Mouse (Mus musculus) liver, embryonic 12.5 days (tissue): ENCODE data around the gene Rbm5. TPM values are rescaled to one million over a fixed set of nuclear protein-coding genes. Genes with fewer than 3 reads are reported as not detected.

Experiments
- ATAC-seq: fragments of 200-750 bp; cut with Nextera tagmentation; 2 replicates; pipeline ENCODE4 v1.8.0; 2017; ENCODE audit warnings: moderate number of reproducible peaks, mild to moderate bottlenecking, moderate library complexity
- H3K27ac ChIP-seq: fragments of 300-500 bp; sonication (generic); 2 replicates; pipeline ENCODE4 v1.5.1; 2016; ENCODE audit warnings: mild to moderate bottlenecking
- H3K27me3 ChIP-seq: fragments of 300-500 bp; sonication (generic); replicated peaks from 2 replicates; pipeline ENCODE4 v1.6.1; 2016; ENCODE audit warnings: mild to moderate bottlenecking, moderate library complexity
- H3K36me3 ChIP-seq: fragments of 300-500 bp; sonication (generic); 2 replicates; pipeline ENCODE4 v1.6.1; 2016; ENCODE audit warnings: mild to moderate bottlenecking, moderate library complexity
- H3K4me1 ChIP-seq: fragments of 300-500 bp; sonication (generic); 2 replicates; pipeline ENCODE4 v1.6.1; 2016
- H3K4me2 ChIP-seq: fragments of 300-500 bp; sonication (generic); 2 replicates; pipeline ENCODE4 v1.6.1; 2016; ENCODE audit warnings: mild to moderate bottlenecking, moderate library complexity
- H3K4me3 ChIP-seq: fragments of 300-500 bp; sonication (generic); 2 replicates; pipeline ENCODE4 v1.5.1; 2016; ENCODE audit warnings: mild to moderate bottlenecking, moderate library complexity
- H3K9ac ChIP-seq: fragments of 300-500 bp; sonication (generic); 2 replicates; pipeline ENCODE4 v1.6.1; 2016; ENCODE audit warnings: mild to moderate bottlenecking, moderate library complexity
- H3K9me3 ChIP-seq: fragments of 300-500 bp; sonication (generic); replicated peaks from 2 replicates; pipeline ENCODE4 v1.6.1; 2016; ENCODE audit warnings: mild to moderate bottlenecking, moderate library complexity
- WGBS: fragments of 180-500 bp; shearing (Covaris S2); methylation state at CpG from one replicate; pipeline ENCODE4 v1.1.7; 2016; ENCODE audit not compliant: insufficient replicate concordance; 5-methylcytosine and 5-hydroxymethylcytosine counted together
- polyA plus RNA-seq: library from polyadenylated mRNA; unstranded; fragments of >200 nt; fragmentation: Nextera tagmentation; extraction: Ambion mirVana; gene quantifications from 2 replicates; pipeline ENCODE4 v1.2.1, GENCODE M21; 2016

The Rbm5 gene
- polyA plus RNA-seq, 1 experiment from 2014 or later = 88.6 TPM

DNA sequence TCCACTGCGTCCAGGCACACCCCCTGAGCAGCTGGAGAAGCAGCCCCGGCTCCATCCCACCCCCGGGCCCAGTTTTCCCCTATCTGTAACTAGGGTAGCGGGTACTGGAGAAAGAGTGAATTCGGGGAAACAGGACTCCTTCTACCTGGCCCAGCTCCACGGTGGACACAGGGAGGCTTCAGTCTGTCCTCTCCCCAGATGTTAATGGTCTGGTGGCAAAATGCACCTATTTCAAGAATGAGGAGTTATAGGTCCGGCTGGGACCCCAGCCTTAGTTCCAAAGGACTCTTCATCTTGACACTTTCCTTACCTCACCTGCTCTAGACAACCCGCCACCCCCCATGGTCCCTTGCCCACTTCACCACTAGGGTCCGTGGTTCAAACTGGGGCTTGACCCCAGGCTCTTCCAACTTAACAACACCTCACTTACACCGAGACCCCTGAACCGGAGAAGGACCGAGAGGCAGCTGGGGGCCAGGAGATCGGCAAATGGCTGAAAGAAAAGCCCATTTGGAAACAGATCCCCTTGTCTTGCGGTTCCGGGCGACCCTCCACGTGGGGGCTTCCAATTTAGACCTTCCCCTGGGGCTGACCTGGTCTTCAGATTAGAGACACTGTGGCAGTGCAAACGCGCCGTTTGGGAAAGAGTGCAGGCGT, 62.2 kb downstream of the Rbm5 start:
- H3K9me3 ChIP-seq = no peaks in the 10 kb centered on the region
- peak overlapping the region; percentile 84 for H3K4me2 ChIP-seq
- no peak overlapping the region for H3K27ac ChIP-seq
- H3K36me3 ChIP-seq = no peaks in the 10 kb centered on the region
- ATAC-seq = no peak
- peaks cover 97% of the 10 kb centered on the region for H3K27me3 ChIP-seq
- peak overlapping the region; percentile 60 for H3K4me3 ChIP-seq
- 5% methylated on average over 21 of the region's 21 CpGs for WGBS
- H3K9ac ChIP-seq = no peak overlapping the region
- H3K4me1 ChIP-seq = peaks cover 49% of the 10 kb centered on the region

DNA sequence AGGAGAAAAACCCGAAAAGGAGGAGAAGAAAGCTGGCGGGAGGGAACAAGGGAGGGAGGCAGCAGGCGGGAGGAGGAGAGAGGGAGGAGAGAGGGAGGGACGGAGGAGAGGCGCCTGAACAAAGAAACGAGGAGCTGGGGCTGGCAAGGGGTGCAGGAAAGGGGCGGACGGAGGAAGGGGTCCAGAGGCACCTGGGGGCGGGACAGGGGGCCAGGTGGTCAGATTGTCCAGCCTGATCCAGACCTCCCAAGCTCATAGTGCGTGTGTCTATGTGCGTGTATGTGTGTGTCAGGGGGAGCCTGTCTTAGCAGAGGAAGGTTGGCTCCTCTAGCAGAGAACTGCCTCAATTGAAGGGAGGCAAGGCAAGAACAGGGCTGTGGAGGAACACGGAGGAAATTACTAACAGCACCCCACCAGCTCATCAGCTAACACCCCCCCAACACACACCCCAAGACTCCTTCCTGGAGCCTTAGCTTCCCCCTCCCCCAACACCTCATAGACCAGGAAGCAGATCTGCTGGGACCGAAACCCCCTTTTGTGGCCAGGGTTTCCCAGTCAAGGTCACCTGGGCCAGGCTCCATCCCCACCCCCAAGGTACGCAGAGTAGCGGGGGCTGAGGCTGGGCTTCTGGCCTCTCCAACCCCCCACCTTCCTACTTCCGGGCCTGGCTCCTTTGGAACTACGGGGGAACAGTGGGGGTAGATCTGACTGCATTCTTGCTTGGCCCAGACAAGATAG, 62.9 kb downstream of the Rbm5 start:
- Histone ChIP-seq H3K27ac (peak overlapping the region; percentile 45), H3K4me1 (peaks cover 48% of the 10 kb centered on the region), H3K4me3 (peak overlapping the region; percentile 60), H3K9ac (no peak overlapping the region), H3K9me3 (no peaks in the 10 kb centered on the region), H3K36me3 (no peaks in the 10 kb centered on the region), H3K4me2 (peak overlapping the region; percentile 84), H3K27me3 (peaks cover 97% of the 10 kb centered on the region)
- WGBS = 8% methylated on average over 17 of the region's 17 CpGs
- no peak for ATAC-seq

DNA sequence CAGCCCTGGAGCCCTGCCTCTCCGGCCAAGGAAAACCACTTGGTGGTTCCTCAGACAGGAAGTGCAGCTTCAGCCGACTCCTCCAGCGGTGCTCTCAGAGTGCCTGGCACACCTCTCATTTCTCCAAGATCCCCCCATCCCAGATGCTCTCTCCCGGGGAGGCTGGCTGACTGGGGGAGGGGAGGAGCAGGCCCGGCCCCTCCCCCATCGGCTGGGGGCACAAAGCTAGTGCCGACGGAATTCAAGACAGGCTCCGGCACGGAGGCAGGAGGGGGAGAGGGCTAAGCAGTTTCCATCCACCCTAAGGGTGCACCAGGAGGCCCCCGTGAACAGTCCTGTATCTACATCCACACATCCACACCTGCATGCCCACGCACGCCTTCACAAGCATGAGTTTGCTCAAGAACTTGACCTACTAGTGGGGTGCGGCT, 64.0 kb downstream of the Rbm5 start:
- H3K36me3 ChIP-seq = no peaks in the 10 kb centered on the region
- H3K9me3 ChIP-seq = no peaks in the 10 kb centered on the region
- no peak overlapping the region for H3K9ac ChIP-seq
- WGBS = 4% methylated on average over 14 of the region's 14 CpGs
- peaks cover 52% of the 10 kb centered on the region for H3K4me1 ChIP-seq
- ATAC-seq = no peak
- no peak overlapping the region for H3K27ac ChIP-seq
- H3K4me2 ChIP-seq = peak overlapping the region; percentile 84
- H3K4me3 ChIP-seq = peak overlapping the region; percentile 12; the same call in 1 of the 2 replicates
- H3K27me3 ChIP-seq = peaks cover 98% of the 10 kb centered on the region

DNA sequence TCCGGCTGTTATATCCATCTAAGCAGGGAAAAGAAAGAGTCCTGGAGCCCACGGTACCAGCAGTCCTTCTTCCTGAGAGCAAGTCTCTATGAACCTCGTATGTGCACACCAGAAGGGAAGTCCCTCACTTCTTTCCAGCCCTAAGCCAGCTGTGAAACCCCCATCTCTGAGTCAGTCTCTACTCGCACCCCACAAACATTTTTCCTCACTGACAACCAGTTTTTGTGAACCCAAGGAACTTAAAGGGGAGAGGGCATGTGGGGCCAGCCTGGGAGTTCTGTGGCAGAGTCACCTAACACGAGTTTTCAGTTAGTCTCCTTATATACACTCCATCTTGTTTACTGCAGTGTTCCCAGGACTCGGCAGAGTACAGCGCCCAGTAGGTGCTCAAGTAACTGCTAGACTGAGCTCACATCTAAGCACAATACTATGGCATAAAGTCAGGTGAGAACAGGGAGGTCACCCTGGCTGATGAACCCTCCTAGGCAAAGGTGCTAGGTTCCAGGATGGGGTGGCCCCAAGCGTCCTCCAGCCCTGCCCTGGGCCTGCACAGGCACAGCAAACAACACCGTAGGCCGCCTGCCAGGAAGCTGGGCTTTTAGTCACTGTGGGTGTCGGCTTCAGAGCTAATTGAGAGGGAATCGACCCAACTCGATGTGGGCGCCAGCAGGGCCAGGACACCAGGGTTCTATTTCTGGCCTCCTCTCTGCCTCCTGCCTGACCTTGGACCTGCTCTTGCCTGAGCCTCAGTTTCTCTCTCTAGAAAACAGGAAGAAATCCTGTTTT, 67.3 kb downstream of the Rbm5 start:
- H3K9me3 ChIP-seq = no peaks in the 10 kb centered on the region
- no peak overlapping the region for H3K27ac ChIP-seq
- H3K4me2 ChIP-seq = no peak overlapping the region
- H3K27me3 ChIP-seq = peaks cover 93% of the 10 kb centered on the region
- no peak for ATAC-seq
- H3K4me1 ChIP-seq = peaks cover 42% of the 10 kb centered on the region
- no peaks in the 10 kb centered on the region for H3K36me3 ChIP-seq
- H3K4me3 ChIP-seq = no peak overlapping the region
- no peak overlapping the region for H3K9ac ChIP-seq
- WGBS = 54% methylated on average over 14 of the region's 14 CpGs

DNA sequence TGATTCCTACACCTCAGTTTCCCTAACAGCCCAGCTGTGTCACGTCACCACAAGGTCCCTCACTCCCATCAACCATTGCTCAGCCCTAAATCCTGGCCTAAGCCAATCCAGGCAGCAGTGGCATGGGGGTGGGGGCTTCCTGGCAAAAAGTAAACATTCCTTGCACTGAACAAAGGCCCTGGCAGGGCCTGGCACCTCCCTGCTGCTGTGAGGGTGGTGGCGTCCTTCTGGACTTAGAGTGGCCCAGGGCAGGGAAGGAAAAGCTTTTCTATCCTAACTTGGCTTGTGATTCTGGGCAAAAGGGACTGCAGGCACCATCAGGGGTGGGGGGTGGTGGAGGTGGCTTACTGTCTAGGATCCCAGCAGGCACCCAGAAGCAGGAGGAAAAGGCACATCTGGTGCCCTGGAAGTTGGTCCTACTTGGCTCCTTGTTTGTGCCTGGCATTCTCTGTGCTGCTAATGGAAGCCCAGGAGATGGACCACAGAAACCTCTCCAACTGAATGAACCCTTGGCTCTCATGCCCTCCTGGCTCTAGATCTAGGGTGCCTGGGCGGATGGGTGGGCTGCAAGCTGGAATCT, 68.1 kb downstream of the Rbm5 start:
- Histone ChIP-seq H3K27me3 (peaks cover 91% of the 10 kb centered on the region), H3K27ac (no peak overlapping the region), H3K36me3 (no peaks in the 10 kb centered on the region), H3K4me2 (no peak overlapping the region), H3K9ac (no peak overlapping the region), H3K4me3 (no peak overlapping the region), H3K9me3 (no peaks in the 10 kb centered on the region), H3K4me1 (peaks cover 41% of the 10 kb centered on the region)
- ATAC-seq = no peak
- 66% methylated on average over 3 of the region's 3 CpGs for WGBS

DNA sequence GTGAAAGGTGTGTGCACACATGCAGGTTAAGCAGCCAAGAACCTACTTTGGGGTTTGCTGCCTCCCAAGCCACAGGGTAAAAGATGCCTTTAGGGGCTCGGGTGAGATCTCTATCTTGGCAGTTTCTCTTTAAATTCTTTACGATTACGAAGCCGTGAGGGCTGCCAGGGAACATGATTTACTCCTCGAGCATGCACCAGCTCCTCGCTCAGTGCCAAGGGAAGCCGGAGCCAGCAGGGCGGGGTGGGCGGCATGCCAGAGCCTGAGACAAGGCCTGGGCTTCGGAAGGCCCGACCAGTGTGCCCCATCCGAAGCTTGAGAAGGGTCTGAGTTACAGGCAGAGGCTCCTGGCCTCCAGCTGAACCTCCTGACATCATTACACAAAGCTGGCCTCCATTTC, 69.2 kb downstream of the Rbm5 start:
- H3K4me1 ChIP-seq = peaks cover 40% of the 10 kb centered on the region
- no peak overlapping the region for H3K27ac ChIP-seq
- no peak for ATAC-seq
- H3K9me3 ChIP-seq = no peaks in the 10 kb centered on the region
- no peak overlapping the region for H3K4me2 ChIP-seq
- no peak overlapping the region for H3K4me3 ChIP-seq
- peaks cover 85% of the 10 kb centered on the region for H3K27me3 ChIP-seq
- no peak overlapping the region for H3K9ac ChIP-seq
- no peaks in the 10 kb centered on the region for H3K36me3 ChIP-seq
- 74% methylated on average over 12 of the region's 12 CpGs for WGBS

DNA sequence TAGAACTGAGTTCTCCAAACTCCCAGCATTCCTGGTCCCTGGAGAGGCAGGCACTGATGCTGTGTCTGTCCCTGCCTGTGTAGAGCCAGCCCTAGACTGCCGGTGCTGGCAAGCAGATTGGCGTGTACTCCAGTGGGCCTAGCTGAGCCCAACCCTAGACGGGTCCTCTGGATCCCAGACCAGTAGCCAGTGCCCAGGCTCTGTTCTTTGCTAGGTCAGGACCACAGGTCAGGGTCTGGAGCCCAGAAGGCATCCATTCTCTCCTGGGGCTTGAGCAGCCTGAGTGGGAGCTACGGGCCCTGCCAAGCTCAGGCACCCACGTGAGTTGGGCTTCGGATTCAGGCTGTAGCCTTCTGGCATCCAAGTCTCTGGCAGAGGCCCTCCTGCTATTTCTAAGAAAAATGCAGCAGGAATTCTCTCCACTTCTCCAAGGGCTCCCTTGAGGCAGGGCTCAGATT, 70.7 kb downstream of the Rbm5 start:
- 54% methylated on average over 6 of the region's 6 CpGs for WGBS
- Histone ChIP-seq H3K4me1 (peaks cover 39% of the 10 kb centered on the region), H3K27ac (0 out of 2 replicates have a peak overlapping the region, but pooled peaks have one; percentile 9), H3K9ac (no peak overlapping the region), H3K4me3 (no peak overlapping the region), H3K27me3 (peaks cover 84% of the 10 kb centered on the region), H3K4me2 (no peak overlapping the region), H3K9me3 (no peaks in the 10 kb centered on the region), H3K36me3 (no peaks in the 10 kb centered on the region)
- ATAC-seq = no peak

DNA sequence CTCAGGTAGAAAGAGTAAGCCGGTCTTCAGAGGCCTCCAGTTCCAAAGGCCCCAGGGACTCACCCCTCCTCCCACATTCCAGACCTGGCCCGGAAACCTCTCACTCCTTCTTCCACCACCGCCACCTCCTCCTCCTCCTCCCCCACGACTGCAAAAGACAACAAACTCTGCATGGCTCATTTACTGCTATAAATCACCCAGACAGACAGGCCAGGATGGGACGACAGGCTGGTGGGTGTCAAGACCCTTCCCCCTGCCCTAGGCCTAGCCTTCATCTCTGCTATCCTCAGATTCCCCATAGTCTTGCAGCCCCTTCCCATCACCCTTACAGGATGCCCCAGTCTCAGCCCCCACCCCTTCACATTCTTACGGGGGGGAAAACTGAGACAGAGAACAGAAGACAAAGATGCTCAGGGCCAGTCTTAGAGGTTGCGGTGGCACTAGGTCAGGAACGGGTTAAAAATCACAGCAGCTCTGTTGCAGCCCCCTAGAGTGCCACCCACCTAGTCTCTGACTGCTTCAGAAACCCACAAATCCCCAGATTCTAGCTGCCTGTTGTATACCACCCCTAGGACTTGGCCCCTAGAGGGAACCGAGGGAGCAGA, 71.3 kb downstream of the Rbm5 start:
- peaks cover 39% of the 10 kb centered on the region for H3K4me1 ChIP-seq
- H3K9me3 ChIP-seq = no peaks in the 10 kb centered on the region
- no peak overlapping the region for H3K27ac ChIP-seq
- H3K36me3 ChIP-seq = no peaks in the 10 kb centered on the region
- peaks cover 84% of the 10 kb centered on the region for H3K27me3 ChIP-seq
- WGBS = 32% methylated on average over 9 of the region's 9 CpGs
- H3K9ac ChIP-seq = no peak overlapping the region
- no peak overlapping the region for H3K4me2 ChIP-seq
- H3K4me3 ChIP-seq = no peak overlapping the region
- no peak for ATAC-seq

DNA sequence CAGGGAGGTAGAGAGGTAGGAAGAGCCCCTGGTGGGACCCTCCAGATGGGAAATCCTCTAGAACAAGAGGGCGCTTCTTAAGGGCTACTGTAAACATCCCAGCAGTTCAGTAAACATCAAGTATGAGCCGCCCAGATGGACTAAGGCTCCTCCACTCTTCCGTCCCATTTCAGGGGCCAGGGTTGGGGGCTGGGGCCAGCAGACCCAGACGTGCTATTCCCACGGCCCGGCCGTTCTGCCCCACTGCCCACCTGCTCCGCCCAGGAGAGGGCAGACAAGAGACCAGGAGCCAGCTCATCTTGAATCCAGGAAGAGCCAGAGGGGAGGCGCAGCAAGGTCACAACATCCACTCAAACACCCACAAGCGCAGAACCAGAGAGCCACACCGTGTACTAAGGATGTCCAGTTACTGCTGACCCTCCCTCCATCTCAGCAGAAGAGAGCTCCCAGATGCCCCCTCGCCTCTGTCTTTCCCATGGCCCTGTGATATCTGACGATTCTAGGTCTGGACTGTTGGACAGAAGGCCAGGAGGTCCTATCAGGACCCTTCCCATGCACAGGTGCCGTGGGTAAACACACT, 72.1 kb downstream of the Rbm5 start:
- 40% methylated on average over 14 of the region's 14 CpGs for WGBS
- Histone ChIP-seq H3K4me1 (peaks cover 32% of the 10 kb centered on the region), H3K9me3 (no peaks in the 10 kb centered on the region), H3K9ac (no peak overlapping the region), H3K27me3 (peaks cover 77% of the 10 kb centered on the region), H3K4me2 (no peak overlapping the region), H3K36me3 (no peaks in the 10 kb centered on the region), H3K4me3 (no peak overlapping the region), H3K27ac (no peak overlapping the region)
- no peak for ATAC-seq

DNA sequence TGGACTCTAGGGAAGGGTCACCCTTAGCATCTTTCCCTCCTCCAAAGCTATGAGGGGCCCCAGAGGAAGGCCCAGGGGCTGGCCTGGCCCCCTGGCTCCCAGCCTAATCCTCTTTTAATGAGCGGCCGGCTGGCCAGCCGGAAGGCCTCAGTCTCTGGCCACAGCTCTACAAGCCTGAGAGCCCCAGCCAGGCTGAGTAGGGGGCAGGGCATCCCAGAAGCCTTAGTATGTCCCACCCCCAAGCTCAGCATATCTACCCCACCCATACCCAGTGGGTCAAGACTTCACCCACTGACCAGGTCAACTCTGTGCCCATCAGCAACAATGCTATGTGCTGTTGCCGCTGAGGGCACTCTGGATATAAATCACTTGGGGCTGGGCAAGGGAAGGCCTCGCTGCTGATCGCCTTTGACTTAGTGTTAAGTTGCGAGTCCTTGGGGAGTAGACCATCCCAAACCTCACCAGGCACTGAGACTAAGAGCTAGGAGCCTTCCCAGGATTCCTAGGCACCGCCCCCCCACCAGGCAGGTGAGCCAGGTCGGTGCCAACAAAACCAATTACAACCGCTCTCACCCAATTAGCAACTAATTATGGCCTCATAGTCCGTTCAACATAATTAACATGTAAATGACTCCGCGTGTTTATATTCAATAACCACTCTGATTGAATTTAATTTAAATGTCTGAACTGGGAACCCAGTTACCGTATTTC, 72.8 kb downstream of the Rbm5 start:
- no peak overlapping the region for H3K27ac ChIP-seq
- ATAC-seq = no peak
- 50% methylated on average over 14 of the region's 14 CpGs for WGBS

More for the DNA sequence above, 72.8 kb downstream of the Rbm5 start:
- Histone ChIP-seq H3K27me3 (peaks cover 73% of the 10 kb centered on the region), H3K4me2 (no peak overlapping the region), H3K4me3 (no peak overlapping the region), H3K9me3 (no peaks in the 10 kb centered on the region), H3K4me1 (peaks cover 34% of the 10 kb centered on the region), H3K36me3 (no peaks in the 10 kb centered on the region), H3K9ac (no peak overlapping the region)
